Mouse (Mus musculus): ENCODE measurements around the gene Adcy4. TPM values are rescaled to one million over a fixed set of nuclear protein-coding genes. Genes with fewer than 3 reads are reported as not detected.
A peak's percentile ranks its signal among the peaks of the same experiment; 100 is the strongest.

Gene Adcy4
- total and polyA plus RNA-seq, 2 experiments from 2014 or later: 10.6 to 17.4 TPM

- Histone ChIP-seq H3K4me3 (ENCODE audit: low read depth, low read length) (peak overlapping the region; percentile 70), H3K4me1 (ENCODE audit: control insufficient read depth, insufficient read depth) (peaks cover 17% of the 10 kb centered on the region; the same call in 1 of the 2 replicates), H3K4me2 (ENCODE audit: low read depth, low read length) (peak overlapping the region; percentile 94), H3K9me3 (replicated peaks; ENCODE audit: control insufficient read depth, low read length) (no peaks in the 10 kb centered on the region), H3K9ac (replicated peaks; ENCODE audit: low read depth, low read length) (peak overlapping the region; percentile 34; the same call in 1 of the 2 replicates), H3K27ac (ENCODE audit: low read depth) (no peak overlapping the region), H3K36me3 (replicated peaks; ENCODE audit: control insufficient read depth, insufficient read depth, low read length) (no peaks in the 10 kb centered on the region), H3K27me3 (ENCODE audit: control insufficient read depth, insufficient read depth, low read length) (peaks cover 16% of the 10 kb centered on the region)
- ATAC-seq (ENCODE audit: insufficient read depth, low read depth): no peak
- no peak for TF ChIP-seq EP300 (IDR thresholded peaks at IDR 0.05; ENCODE audit: low read depth)
- no peak for TF ChIP-seq CTCF (IDR thresholded peaks at IDR 0.05; ENCODE audit: low read depth)
- DNase-seq (ENCODE audit: low spot score): no peak
- WGBS: 40% methylated on average over 38 of the region's 41 CpGs
Measured at GRCm38 (mm10) chr14:55826551-55827340, 42.9 kb upstream of the Adcy4 start.

- no peak for TF ChIP-seq EP300 (IDR thresholded peaks at IDR 0.05; ENCODE audit: low read depth)
- TF ChIP-seq CTCF (IDR thresholded peaks at IDR 0.05; ENCODE audit: low read depth): no peak
- ATAC-seq (ENCODE audit: insufficient read depth, low read depth): no peak
Measured at GRCm38 (mm10) chr14:55826142-55826541, 42.2 kb upstream of the Adcy4 start.

GRCm38 (mm10) chr14:55825216-55826051, 41.5 kb upstream of the Adcy4 start:
- WGBS: 2% methylated on average over 21 of the region's 37 CpGs
- no peak for DNase-seq (ENCODE audit: low spot score)
- peak overlapping the region; percentile 49 for H3K9ac ChIP-seq (replicated peaks; ENCODE audit: low read depth, low read length)

More at GRCm38 (mm10) chr14:55826142-55826541, 42.2 kb upstream of the Adcy4 start:
- no peak for DNase-seq (ENCODE audit: low spot score)
- H3K4me1 ChIP-seq (ENCODE audit: control insufficient read depth, insufficient read depth): peaks cover 17% of the 10 kb centered on the region; the same call in 1 of the 2 replicates
- no peak overlapping the region for H3K27ac ChIP-seq (ENCODE audit: low read depth)
- peaks cover 16% of the 10 kb centered on the region for H3K27me3 ChIP-seq (ENCODE audit: control insufficient read depth, insufficient read depth, low read length)
- peak overlapping the region; percentile 34; the same call in 1 of the 2 replicates for H3K9ac ChIP-seq (replicated peaks; ENCODE audit: low read depth, low read length)
- WGBS: 8% methylated on average over 15 of the region's 15 CpGs
- H3K4me3 ChIP-seq (ENCODE audit: low read depth, low read length): peak overlapping the region; percentile 70
- no peaks in the 10 kb centered on the region for H3K9me3 ChIP-seq (replicated peaks; ENCODE audit: control insufficient read depth, low read length)
- no peaks in the 10 kb centered on the region for H3K36me3 ChIP-seq (replicated peaks; ENCODE audit: control insufficient read depth, insufficient read depth, low read length)
- H3K4me2 ChIP-seq (ENCODE audit: low read depth, low read length): peak overlapping the region; percentile 94

GRCm38 (mm10) chr14:55824481-55825215, 40.8 kb upstream of the Adcy4 start:
- DNase-seq (ENCODE audit: low spot score): no peak
- H3K9me3 ChIP-seq (replicated peaks; ENCODE audit: control insufficient read depth, low read length): no peaks in the 10 kb centered on the region
- WGBS: 4% methylated on average over 32 of the region's 32 CpGs
- no peak for ATAC-seq (ENCODE audit: insufficient read depth, low read depth)
- peak overlapping the region; percentile 86 for H3K9ac ChIP-seq (replicated peaks; ENCODE audit: low read depth, low read length)
- H3K4me2 ChIP-seq (ENCODE audit: low read depth, low read length): peak overlapping the region; percentile 94
- TF ChIP-seq EP300 (IDR thresholded peaks at IDR 0.05; ENCODE audit: low read depth): no peak
- no peak for TF ChIP-seq CTCF (IDR thresholded peaks at IDR 0.05; ENCODE audit: low read depth)
- no peaks in the 10 kb centered on the region for H3K36me3 ChIP-seq (replicated peaks; ENCODE audit: control insufficient read depth, insufficient read depth, low read length)
- peak overlapping the region; percentile 91 for H3K27ac ChIP-seq (ENCODE audit: low read depth)
- peaks cover 16% of the 10 kb centered on the region for H3K27me3 ChIP-seq (ENCODE audit: control insufficient read depth, insufficient read depth, low read length)
- H3K4me1 ChIP-seq (ENCODE audit: control insufficient read depth, insufficient read depth): peaks cover 17% of the 10 kb centered on the region; the same call in 1 of the 2 replicates
- peak overlapping the region; percentile 70 for H3K4me3 ChIP-seq (ENCODE audit: low read depth, low read length)

More at GRCm38 (mm10) chr14:55825216-55826051, 41.5 kb upstream of the Adcy4 start:
- Histone ChIP-seq H3K4me1 (ENCODE audit: control insufficient read depth, insufficient read depth) (peaks cover 17% of the 10 kb centered on the region; the same call in 1 of the 2 replicates), H3K4me3 (ENCODE audit: low read depth, low read length) (peak overlapping the region; percentile 70), H3K4me2 (ENCODE audit: low read depth, low read length) (peak overlapping the region; percentile 94), H3K27ac (ENCODE audit: low read depth) (peak overlapping the region; percentile 77), H3K36me3 (replicated peaks; ENCODE audit: control insufficient read depth, insufficient read depth, low read length) (no peaks in the 10 kb centered on the region), H3K9me3 (replicated peaks; ENCODE audit: control insufficient read depth, low read length) (no peaks in the 10 kb centered on the region), H3K27me3 (ENCODE audit: control insufficient read depth, insufficient read depth, low read length) (peaks cover 16% of the 10 kb centered on the region)
- no peak for ATAC-seq (ENCODE audit: insufficient read depth, low read depth)
- TF ChIP-seq EP300 (IDR thresholded peaks at IDR 0.05; ENCODE audit: low read depth): no peak
- TF ChIP-seq CTCF (IDR thresholded peaks at IDR 0.05; ENCODE audit: low read depth): peak; percentile 6; the same call in 1 of the 2 replicates
